Mouse (Mus musculus): ENCODE results near the gene Tmem74b. TPM values are rescaled to one million over a fixed set of nuclear protein-coding genes. Genes with fewer than 3 reads are reported as not detected.
A peak's percentile ranks its signal among the peaks of the same experiment; 100 is the strongest.

Gene Tmem74b
- polyA plus RNA-seq (2011; ENCODE audit: insufficient read depth, insufficient read length, low read depth, missing spikeins), result not detected in 2 replicates

- Histone ChIP-seq H3K36me3 (ENCODE audit: control insufficient read depth, insufficient read depth, low read length, poor library complexity, severe bottlenecking) (no peaks in the 10 kb centered on the region), H3K9ac (ENCODE audit: low read depth, poor library complexity, severe bottlenecking) (peak within 1 kb of the TSS; percentile 66), H3K9me3 (replicated peaks; ENCODE audit: control insufficient read depth, insufficient read depth, low read length, poor library complexity, severe bottlenecking) (no peaks in the 10 kb centered on the region), H3K27ac (ENCODE audit: insufficient read depth, low read length) (no peak within 1 kb of the TSS), H3K4me3 (ENCODE audit: low read depth, low read length) (peak within 1 kb of the TSS; percentile 72), H3K4me1 (ENCODE audit: control insufficient read depth, insufficient read depth, low read length) (no peaks in the 10 kb centered on the region), H3K27me3 (ENCODE audit: control insufficient read depth, insufficient read depth, low read length, poor library complexity, severe bottlenecking) (peaks cover 13% of the 10 kb centered on the region)
- TF ChIP-seq CTCF (IDR thresholded peaks at IDR 0.05; ENCODE audit: low read depth, low read length), result no peak
- no peak for TF ChIP-seq POLR2A (IDR thresholded peaks at IDR 0.05; ENCODE audit: insufficient read depth, low read length)
- TF ChIP-seq EP300 (IDR thresholded peaks at IDR 0.05; ENCODE audit: insufficient read depth, low read depth, low read length), result no peak
Measured at GRCm38 (mm10) chr2:151701231-151702145, at the start of gene Tmem74b. TSS of gene Tmem74b (plus strand) at chr2:151702008.

DNA sequence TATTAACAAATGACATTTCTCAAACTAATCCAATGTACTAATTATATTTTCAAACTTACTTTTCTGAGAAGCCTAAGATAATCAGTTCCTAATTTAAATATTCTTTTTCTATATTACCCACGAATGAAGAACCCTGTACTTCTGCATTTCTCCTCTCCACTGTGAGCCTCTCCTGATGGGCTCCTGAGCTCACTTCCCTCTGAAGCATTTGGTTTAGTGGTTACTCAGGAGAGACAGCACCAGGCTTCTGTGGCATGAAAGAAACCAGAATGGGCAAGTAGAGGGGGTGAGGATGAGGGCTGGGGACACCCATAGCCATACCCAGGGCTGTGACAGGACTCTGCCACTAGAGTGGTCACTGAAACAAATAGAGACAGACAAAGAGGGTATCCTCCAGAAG is 49.8 kb upstream of the Tmem74b start:
- Histone ChIP-seq H3K27ac (ENCODE audit: insufficient read depth, low read length) (no peak overlapping the region), H3K4me3 (ENCODE audit: low read depth, low read length) (no peak overlapping the region), H3K9me3 (replicated peaks; ENCODE audit: control insufficient read depth, insufficient read depth, low read length, poor library complexity, severe bottlenecking) (no peaks in the 10 kb centered on the region), H3K4me1 (ENCODE audit: control insufficient read depth, insufficient read depth, low read length) (no peaks in the 10 kb centered on the region), H3K9ac (ENCODE audit: low read depth, poor library complexity, severe bottlenecking) (no peak overlapping the region), H3K36me3 (ENCODE audit: control insufficient read depth, insufficient read depth, low read length, poor library complexity, severe bottlenecking) (no peaks in the 10 kb centered on the region), H3K27me3 (ENCODE audit: control insufficient read depth, insufficient read depth, low read length, poor library complexity, severe bottlenecking) (no peaks in the 10 kb centered on the region)
- TF ChIP-seq EP300 (IDR thresholded peaks at IDR 0.05; ENCODE audit: insufficient read depth, low read depth, low read length) (no peak), CTCF (IDR thresholded peaks at IDR 0.05; ENCODE audit: low read depth, low read length) (no peak), POLR2A (IDR thresholded peaks at IDR 0.05; ENCODE audit: insufficient read depth, low read length) (no peak)

DNA sequence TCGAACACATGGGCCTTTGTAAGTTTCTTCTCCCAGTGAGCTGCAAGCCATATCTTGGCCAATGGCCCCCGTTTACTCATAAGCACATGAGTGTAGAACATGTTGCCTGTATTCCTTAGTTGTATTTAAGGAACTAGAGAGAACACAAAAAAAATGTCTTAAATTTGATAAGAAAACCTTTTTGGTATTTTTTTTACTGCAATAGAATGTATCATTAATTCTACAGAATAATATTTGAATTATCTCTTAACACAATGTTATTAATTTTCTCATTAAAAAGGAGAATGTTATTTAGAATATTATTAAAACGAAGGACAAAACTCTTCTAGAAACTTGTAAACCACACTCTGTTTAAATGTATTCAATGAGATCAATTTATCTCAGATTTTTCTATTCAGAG is 33.4 kb upstream of the Tmem74b start, which contains the start of gene Rad21l:
Rad21l (minus strand) TSS at position 101 of the 400 bp plus-strand sequence.
- no peaks in the 10 kb centered on the region for H3K36me3 ChIP-seq (ENCODE audit: control insufficient read depth, insufficient read depth, low read length, poor library complexity, severe bottlenecking)

DNA sequence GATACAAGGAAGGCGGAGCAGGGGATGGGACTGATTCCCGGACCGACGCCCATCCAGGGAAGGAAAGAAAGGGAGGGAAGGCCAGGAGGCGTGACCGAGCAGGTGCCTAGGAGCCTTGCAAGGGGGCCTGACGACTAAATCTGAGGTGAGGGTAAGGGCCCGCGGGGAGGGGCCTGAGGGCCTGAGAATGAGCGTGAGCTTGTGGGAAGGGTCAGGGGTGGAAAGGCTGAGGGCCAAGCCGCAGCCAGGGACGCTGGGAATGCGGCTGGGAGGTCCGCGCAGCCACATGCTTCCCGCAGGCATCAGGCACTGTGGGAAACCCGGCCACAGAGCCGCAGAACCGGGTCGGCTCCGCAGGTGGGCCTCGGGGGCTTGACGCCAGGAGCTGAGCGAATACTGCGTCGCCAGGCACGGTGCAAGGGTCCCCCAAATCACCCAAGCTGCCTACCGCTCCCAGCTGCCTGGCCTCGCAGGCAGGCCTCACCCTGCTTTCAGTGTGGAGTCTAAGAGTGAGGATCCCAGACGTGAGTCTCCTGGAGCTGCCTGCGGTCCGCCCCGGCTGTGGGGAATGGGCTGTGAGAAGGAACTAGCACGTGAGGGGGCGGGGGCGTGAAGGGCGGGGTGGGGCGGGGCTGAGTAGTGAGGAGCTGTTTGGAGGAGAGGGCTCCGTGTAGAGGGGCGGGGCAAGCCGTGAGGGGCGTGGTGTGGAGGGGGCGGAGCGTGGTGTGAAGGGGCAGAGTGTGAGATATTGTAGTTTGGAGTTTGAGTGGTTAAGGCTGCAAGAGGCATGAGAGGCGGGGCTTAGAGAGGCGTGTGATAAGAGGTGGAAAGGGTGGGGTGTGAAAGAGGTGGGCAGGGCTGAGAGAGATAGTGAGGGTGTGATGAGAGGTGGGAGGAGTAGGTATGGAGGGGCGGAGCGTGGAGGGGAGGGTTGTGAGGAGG is 31.5 kb upstream of the Tmem74b start:
- peak overlapping the region; percentile 11; the same call in 1 of the 2 replicates for H3K4me3 ChIP-seq (ENCODE audit: low read depth, low read length)
- H3K36me3 ChIP-seq (ENCODE audit: control insufficient read depth, insufficient read depth, low read length, poor library complexity, severe bottlenecking), result no peaks in the 10 kb centered on the region
- H3K9me3 ChIP-seq (replicated peaks; ENCODE audit: control insufficient read depth, insufficient read depth, low read length, poor library complexity, severe bottlenecking), result no peaks in the 10 kb centered on the region
- H3K4me1 ChIP-seq (ENCODE audit: control insufficient read depth, insufficient read depth, low read length), result no peaks in the 10 kb centered on the region
- H3K9ac ChIP-seq (ENCODE audit: low read depth, poor library complexity, severe bottlenecking), result no peak overlapping the region
- H3K27ac ChIP-seq (ENCODE audit: insufficient read depth, low read length), result no peak overlapping the region
- H3K27me3 ChIP-seq (ENCODE audit: control insufficient read depth, insufficient read depth, low read length, poor library complexity, severe bottlenecking), result 0 out of 2 replicates have a peak, but pooled peaks cover 1% of the 10 kb centered on the region
- TF ChIP-seq CTCF (IDR thresholded peaks at IDR 0.05; ENCODE audit: low read depth, low read length) (no peak), POLR2A (IDR thresholded peaks at IDR 0.05; ENCODE audit: insufficient read depth, low read length) (no peak), EP300 (IDR thresholded peaks at IDR 0.05; ENCODE audit: insufficient read depth, low read depth, low read length) (no peak)

More for the DNA sequence above, 33.4 kb upstream of the Tmem74b start, which contains the start of gene Rad21l:
- Histone ChIP-seq H3K27ac (ENCODE audit: insufficient read depth, low read length) (no peak within 1 kb of the TSS), H3K9ac (ENCODE audit: low read depth, poor library complexity, severe bottlenecking) (no peak within 1 kb of the TSS), H3K4me3 (ENCODE audit: low read depth, low read length) (no peak within 1 kb of the TSS), H3K27me3 (ENCODE audit: control insufficient read depth, insufficient read depth, low read length, poor library complexity, severe bottlenecking) (0 out of 2 replicates have a peak, but pooled peaks cover 1% of the 10 kb centered on the region), H3K9me3 (replicated peaks; ENCODE audit: control insufficient read depth, insufficient read depth, low read length, poor library complexity, severe bottlenecking) (no peaks in the 10 kb centered on the region), H3K4me1 (ENCODE audit: control insufficient read depth, insufficient read depth, low read length) (no peaks in the 10 kb centered on the region)
- no peak for TF ChIP-seq CTCF (IDR thresholded peaks at IDR 0.05; ENCODE audit: low read depth, low read length)
- no peak for TF ChIP-seq EP300 (IDR thresholded peaks at IDR 0.05; ENCODE audit: insufficient read depth, low read depth, low read length)
- TF ChIP-seq POLR2A (IDR thresholded peaks at IDR 0.05; ENCODE audit: insufficient read depth, low read length), result no peak

DNA sequence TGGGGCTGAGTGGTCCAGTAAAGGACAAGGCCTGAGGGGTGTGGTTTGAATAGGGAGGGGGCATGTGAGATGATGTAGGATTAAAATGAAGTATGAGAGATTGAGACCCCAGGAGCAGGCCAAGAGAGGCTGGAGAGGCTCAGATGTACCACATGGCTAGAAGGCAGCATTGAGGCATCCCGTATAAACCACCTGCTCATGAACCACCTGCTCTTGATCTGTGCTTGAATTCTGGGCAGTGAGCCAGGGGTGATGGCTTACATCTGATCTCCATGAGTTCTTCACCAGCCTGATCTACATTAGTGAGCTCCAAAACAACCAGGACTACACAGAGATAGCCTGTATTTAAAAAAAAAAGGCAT is 30.9 kb upstream of the Tmem74b start:
- Histone ChIP-seq H3K36me3 (ENCODE audit: control insufficient read depth, insufficient read depth, low read length, poor library complexity, severe bottlenecking) (no peaks in the 10 kb centered on the region), H3K4me1 (ENCODE audit: control insufficient read depth, insufficient read depth, low read length) (no peaks in the 10 kb centered on the region), H3K9me3 (replicated peaks; ENCODE audit: control insufficient read depth, insufficient read depth, low read length, poor library complexity, severe bottlenecking) (no peaks in the 10 kb centered on the region), H3K27me3 (ENCODE audit: control insufficient read depth, insufficient read depth, low read length, poor library complexity, severe bottlenecking) (0 out of 2 replicates have a peak, but pooled peaks cover 1% of the 10 kb centered on the region), H3K27ac (ENCODE audit: insufficient read depth, low read length) (no peak overlapping the region), H3K4me3 (ENCODE audit: low read depth, low read length) (no peak overlapping the region), H3K9ac (ENCODE audit: low read depth, poor library complexity, severe bottlenecking) (no peak overlapping the region)
- TF ChIP-seq CTCF (IDR thresholded peaks at IDR 0.05; ENCODE audit: low read depth, low read length) (no peak), EP300 (IDR thresholded peaks at IDR 0.05; ENCODE audit: insufficient read depth, low read depth, low read length) (no peak), POLR2A (IDR thresholded peaks at IDR 0.05; ENCODE audit: insufficient read depth, low read length) (no peak)
